Mouse (Mus musculus): ENCODE measurements around the gene Cacna1c. TPM values are rescaled to one million over a fixed set of nuclear protein-coding genes. Genes with fewer than 3 reads are reported as not detected.

Gene Cacna1c
- polyA plus RNA-seq, 1 experiment from 2014 or later: 0.23 TPM

GRCm38 (mm10) chr6:118971844-118972531 lies 224.2 kb downstream of the Cacna1c start:
- WGBS (ENCODE audit: insufficient replicate concordance): 64% methylated on average over 9 of the region's 10 CpGs
- H3K27ac ChIP-seq (ENCODE audit: low read depth): no peak overlapping the region
- TF ChIP-seq CTCF (IDR thresholded peaks at IDR 0.05; ENCODE audit: low read depth) (no peak), EP300 (IDR thresholded peaks at IDR 0.05; ENCODE audit: low read depth) (no peak)
- no peak overlapping the region for H3K4me3 ChIP-seq (ENCODE audit: low read depth, low read length)
- H3K27me3 ChIP-seq (ENCODE audit: insufficient read depth, low read length): no peaks in the 10 kb centered on the region
- peaks cover 3% of the 10 kb centered on the region; the same call in 1 of the 2 replicates for H3K4me1 ChIP-seq (ENCODE audit: insufficient read depth)
- H3K36me3 ChIP-seq (replicated peaks; ENCODE audit: insufficient read depth, low read length): no peaks in the 10 kb centered on the region
- H3K9me3 ChIP-seq (ENCODE audit: low read length): no peaks in the 10 kb centered on the region
- no peak for ATAC-seq
- no peak for DNase-seq
- no peak overlapping the region for H3K4me2 ChIP-seq (ENCODE audit: low read depth, low read length)
- H3K9ac ChIP-seq (replicated peaks): no peak overlapping the region

GRCm38 (mm10) chr6:118968776-118969175 lies 227.4 kb downstream of the Cacna1c start:
- TF ChIP-seq EP300 (IDR thresholded peaks at IDR 0.05; ENCODE audit: low read depth) (no peak), CTCF (IDR thresholded peaks at IDR 0.05; ENCODE audit: low read depth) (no peak)
- no peaks in the 10 kb centered on the region for H3K36me3 ChIP-seq (replicated peaks; ENCODE audit: insufficient read depth, low read length)
- H3K9me3 ChIP-seq (ENCODE audit: low read length): no peaks in the 10 kb centered on the region
- ATAC-seq (no peak), DNase-seq (no peak)
- peaks cover 7% of the 10 kb centered on the region; the same call in 1 of the 2 replicates for H3K4me1 ChIP-seq (ENCODE audit: insufficient read depth)
- H3K4me3 ChIP-seq (ENCODE audit: low read depth, low read length): no peak overlapping the region
- H3K27me3 ChIP-seq (ENCODE audit: insufficient read depth, low read length): no peaks in the 10 kb centered on the region
- 29% methylated on average over 4 of the region's 4 CpGs for WGBS (ENCODE audit: insufficient replicate concordance)
- no peak overlapping the region for H3K9ac ChIP-seq (replicated peaks)
- no peak overlapping the region for H3K4me2 ChIP-seq (ENCODE audit: low read depth, low read length)
- H3K27ac ChIP-seq (ENCODE audit: low read depth): no peak overlapping the region

- no peaks in the 10 kb centered on the region for H3K27me3 ChIP-seq (ENCODE audit: insufficient read depth, low read length)
- H3K4me1 ChIP-seq (ENCODE audit: insufficient read depth): peaks cover 13% of the 10 kb centered on the region
- no peaks in the 10 kb centered on the region for H3K36me3 ChIP-seq (replicated peaks; ENCODE audit: insufficient read depth, low read length)
- H3K4me2 ChIP-seq (ENCODE audit: low read depth, low read length): no peak overlapping the region
- no peak overlapping the region for H3K9ac ChIP-seq (replicated peaks)
- H3K27ac ChIP-seq (ENCODE audit: low read depth): no peak overlapping the region
- TF ChIP-seq EP300 (IDR thresholded peaks at IDR 0.05; ENCODE audit: low read depth) (no peak), CTCF (IDR thresholded peaks at IDR 0.05; ENCODE audit: low read depth) (no peak)
- DNase-seq: no peak
- H3K4me3 ChIP-seq (ENCODE audit: low read depth, low read length): no peak overlapping the region
- 75% methylated on average over 4 of the region's 4 CpGs for WGBS (ENCODE audit: insufficient replicate concordance)
- ATAC-seq: no peak
- no peaks in the 10 kb centered on the region for H3K9me3 ChIP-seq (ENCODE audit: low read length)
Measured at GRCm38 (mm10) chr6:118966904-118967303, 229.3 kb downstream of the Cacna1c start.

- H3K27me3 ChIP-seq (ENCODE audit: insufficient read depth, low read length): no peaks in the 10 kb centered on the region
- no peak overlapping the region for H3K4me3 ChIP-seq (ENCODE audit: low read depth, low read length)
- TF ChIP-seq CTCF (IDR thresholded peaks at IDR 0.05; ENCODE audit: low read depth) (no peak), EP300 (IDR thresholded peaks at IDR 0.05; ENCODE audit: low read depth) (no peak)
- H3K4me1 ChIP-seq (ENCODE audit: insufficient read depth): peaks cover 13% of the 10 kb centered on the region
- 73% methylated on average over 2 of the region's 2 CpGs for WGBS (ENCODE audit: insufficient replicate concordance)
- no peaks in the 10 kb centered on the region for H3K36me3 ChIP-seq (replicated peaks; ENCODE audit: insufficient read depth, low read length)
- H3K9me3 ChIP-seq (ENCODE audit: low read length): no peaks in the 10 kb centered on the region
- ATAC-seq (no peak), DNase-seq (no peak)
- H3K9ac ChIP-seq (replicated peaks): no peak overlapping the region
- no peak overlapping the region for H3K4me2 ChIP-seq (ENCODE audit: low read depth, low read length)
- no peak overlapping the region for H3K27ac ChIP-seq (ENCODE audit: low read depth)
Measured at GRCm38 (mm10) chr6:118965577-118965976, 230.6 kb downstream of the Cacna1c start.

DNA sequence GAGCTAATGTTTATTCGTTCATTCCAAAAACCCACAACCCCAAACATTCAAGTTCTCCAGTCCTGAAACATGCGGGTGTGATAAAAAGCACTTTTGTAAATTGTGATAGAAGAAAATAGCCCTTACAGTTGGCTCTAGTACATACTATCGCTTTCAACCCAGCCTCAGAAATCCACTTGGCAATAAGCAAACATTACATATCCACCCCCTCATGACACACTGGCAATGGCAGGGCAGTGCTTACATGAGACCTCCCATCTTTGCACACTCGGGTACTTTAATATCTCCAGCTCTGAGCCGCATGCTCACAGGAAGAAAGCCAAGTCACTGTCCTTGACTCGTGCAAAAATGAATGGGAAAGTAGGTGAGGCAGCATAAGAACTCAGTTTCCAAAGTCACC lies 232.4 kb downstream of the Cacna1c start:
- Histone ChIP-seq H3K4me2 (ENCODE audit: low read depth, low read length) (0 out of 2 replicates have a peak overlapping the region, but pooled peaks have one; percentile 44), H3K4me3 (ENCODE audit: low read depth, low read length) (no peak overlapping the region), H3K27me3 (ENCODE audit: insufficient read depth, low read length) (no peaks in the 10 kb centered on the region), H3K9me3 (ENCODE audit: low read length) (no peaks in the 10 kb centered on the region), H3K9ac (replicated peaks) (no peak overlapping the region), H3K4me1 (ENCODE audit: insufficient read depth) (peaks cover 12% of the 10 kb centered on the region), H3K27ac (ENCODE audit: low read depth) (peak overlapping the region; percentile 66), H3K36me3 (replicated peaks; ENCODE audit: insufficient read depth, low read length) (no peaks in the 10 kb centered on the region)
- 65% methylated on average over 6 of the region's 6 CpGs for WGBS (ENCODE audit: insufficient replicate concordance)
- ATAC-seq (peak; percentile 43; the same call in 1 of the 2 replicates), DNase-seq (no peak)
- no peak for TF ChIP-seq EP300 (IDR thresholded peaks at IDR 0.05; ENCODE audit: low read depth)
- no peak for TF ChIP-seq CTCF (IDR thresholded peaks at IDR 0.05; ENCODE audit: low read depth)

DNA sequence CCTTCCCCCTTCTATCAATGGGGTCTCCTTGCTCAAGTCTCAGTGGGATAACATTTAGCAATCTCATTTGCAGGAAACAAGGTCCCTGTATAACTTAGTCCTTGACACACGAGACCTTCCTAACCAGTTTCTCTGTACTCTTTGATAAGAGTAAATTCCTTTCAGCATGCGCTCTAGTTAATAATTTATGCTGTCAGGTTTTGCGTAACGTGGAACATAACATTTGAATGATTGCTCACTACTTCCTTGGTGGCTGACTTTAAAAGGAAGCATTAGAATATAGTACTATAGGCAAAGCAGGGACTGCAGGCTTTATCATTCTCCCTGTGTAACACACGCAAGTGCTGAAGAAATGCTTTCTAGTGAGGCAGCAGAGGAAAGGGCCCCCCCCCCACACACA lies 232.9 kb downstream of the Cacna1c start:
- Histone ChIP-seq H3K4me2 (ENCODE audit: low read depth, low read length) (0 out of 2 replicates have a peak overlapping the region, but pooled peaks have one; percentile 44), H3K36me3 (replicated peaks; ENCODE audit: insufficient read depth, low read length) (no peaks in the 10 kb centered on the region), H3K4me1 (ENCODE audit: insufficient read depth) (peaks cover 10% of the 10 kb centered on the region), H3K9me3 (ENCODE audit: low read length) (no peaks in the 10 kb centered on the region), H3K27me3 (ENCODE audit: insufficient read depth, low read length) (no peaks in the 10 kb centered on the region), H3K9ac (replicated peaks) (no peak overlapping the region), H3K27ac (ENCODE audit: low read depth) (peak overlapping the region; percentile 66), H3K4me3 (ENCODE audit: low read depth, low read length) (no peak overlapping the region)
- ATAC-seq (peak; percentile 84), DNase-seq (no peak)
- WGBS (ENCODE audit: insufficient replicate concordance): 44% methylated on average over 5 of the region's 5 CpGs
- TF ChIP-seq EP300 (IDR thresholded peaks at IDR 0.05; ENCODE audit: low read depth) (no peak), CTCF (IDR thresholded peaks at IDR 0.05; ENCODE audit: low read depth) (no peak)

All from liver, postnatal 0 days (tissue).